In genomic region chr12:4358100-4358499, GRCm38 (mm10) we compare ENCODE assay signal across 26 mouse cellular contexts.
"Had no signal": no experiment of that assay in that cellular context is flagged by ENCODE, and none has a peak within 500 bp of the region (broad histone marks: within the 10 kb centered on the region; RNA-seq: fewer than 3 reads in every experiment).

No protein-coding gene starts in this region.

- H3K4me3 ChIP-seq: gastrocnemius, adult 2 months; heart, adult 2 months; heart, embryonic 13.5 days; heart, embryonic 15.5 days; hindbrain, embryonic 13.5 days; intestine, embryonic 15.5 days; limb, embryonic 13.5 days; limb, embryonic 15.5 days; liver, embryonic 12.5 days had no signal

- H3K36me3 ChIP-seq: heart, embryonic 15.5 days; hindbrain, embryonic 13.5 days; intestine, embryonic 15.5 days; limb, embryonic 15.5 days; liver, embryonic 12.5 days had no signal

- H3K27me3 ChIP-seq: heart, embryonic 13.5 days; heart, embryonic 15.5 days; hindbrain, embryonic 13.5 days; intestine, embryonic 15.5 days; limb, embryonic 13.5 days; limb, embryonic 15.5 days; liver, embryonic 12.5 days had no signal

- DNase-seq: gastrocnemius, adult 2 months; gastrocnemius, postnatal 10 days; gastrocnemius, postnatal 36 days; heart, adult 11 months; heart, adult 2 months; heart, postnatal 14 days; heart, postnatal 36 days; kidney, adult 18-20 months; kidney, adult 8-10 months; kidney, postnatal 10 days; kidney, postnatal 36 days; layer of hippocampus, adult 9-11 months; layer of hippocampus, postnatal 36 days; left cerebral cortex, postnatal 4 days had no signal

- H3K9me3 ChIP-seq: heart, embryonic 13.5 days; heart, embryonic 15.5 days; hindbrain, embryonic 13.5 days; intestine, embryonic 15.5 days; limb, embryonic 13.5 days; limb, embryonic 15.5 days; liver, embryonic 12.5 days had no signal

- H3K27ac ChIP-seq: gastrocnemius, adult 2 months; heart, adult 2 months; heart, embryonic 13.5 days; heart, embryonic 15.5 days; hindbrain, embryonic 13.5 days; intestine, embryonic 15.5 days; limb, embryonic 13.5 days; limb, embryonic 15.5 days; liver, embryonic 12.5 days; liver, embryonic 14.5 days had no signal

- H3K4me2 ChIP-seq: heart, embryonic 11.5 days; heart, embryonic 13.5 days; heart, embryonic 15.5 days; hindbrain, embryonic 13.5 days; intestine, embryonic 15.5 days; limb, embryonic 13.5 days; limb, embryonic 15.5 days; liver, embryonic 12.5 days had no signal

- H3K4me1 ChIP-seq: intestine, embryonic 15.5 days; limb, embryonic 13.5 days; limb, embryonic 15.5 days; liver, embryonic 12.5 days had no signal

- ATAC-seq: hindbrain, embryonic 16.5 days; inflammation-experienced regulatory T-cells, adult 6 months; intestine, embryonic 15.5 days; intestine, postnatal 0 days; liver, embryonic 12.5 days had no signal

- H3K9ac ChIP-seq: heart, embryonic 13.5 days; heart, embryonic 15.5 days; hindbrain, embryonic 13.5 days; intestine, embryonic 15.5 days; limb, embryonic 13.5 days; limb, embryonic 15.5 days; liver, embryonic 12.5 days; liver, embryonic 14.5 days had no signal
